Mouse (Mus musculus) lung, postnatal 25 days (tissue): ENCODE data around the gene Commd7.

Experiments used
- DNase-seq: peaks from one replicate; pipeline ENCODE4 v3.0.0; 2022; ENCODE audit warnings: low spot score

The Commd7 gene

DNA sequence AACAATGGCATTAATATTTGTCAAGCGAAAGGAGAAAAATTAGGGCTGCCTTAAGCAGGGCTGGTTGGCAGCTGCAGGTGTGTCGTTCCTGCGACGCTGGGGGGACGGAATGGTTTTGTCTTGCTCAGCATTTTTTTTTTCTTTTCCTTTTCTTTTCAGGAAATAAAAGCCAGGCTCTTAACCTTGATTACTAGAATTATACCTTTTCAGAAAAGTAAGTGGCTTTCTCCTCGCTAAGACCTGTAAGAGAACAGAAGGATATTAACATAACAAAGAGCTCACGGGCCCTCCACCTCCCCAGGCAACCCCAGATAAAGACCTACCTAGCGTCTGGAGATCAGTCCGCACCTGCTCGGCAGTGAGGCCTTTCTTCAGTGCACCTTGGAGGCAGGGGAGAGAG, 10.1 kb downstream of the Commd7 start:
- no peak for DNase-seq

DNA sequence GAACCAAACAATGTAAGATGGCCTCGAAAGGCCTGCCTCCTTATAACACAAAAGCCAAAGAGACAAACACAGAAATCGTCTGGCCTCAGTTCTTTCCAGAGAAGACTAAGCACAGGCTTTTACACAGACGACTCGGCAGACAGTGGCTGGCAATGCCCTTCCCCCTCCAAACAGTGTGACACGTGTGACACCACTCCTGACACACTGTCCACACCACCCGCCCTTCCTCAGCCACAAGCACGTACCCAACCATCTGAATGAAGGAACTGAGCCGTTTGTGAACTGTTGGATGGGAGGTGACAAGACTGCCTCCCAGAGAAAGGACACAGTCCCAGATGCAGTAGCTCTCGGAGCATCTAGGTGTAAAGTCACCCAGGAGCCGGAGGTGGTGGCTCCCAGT, 13.7 kb downstream of the Commd7 start:
- DNase-seq: no peak

DNA sequence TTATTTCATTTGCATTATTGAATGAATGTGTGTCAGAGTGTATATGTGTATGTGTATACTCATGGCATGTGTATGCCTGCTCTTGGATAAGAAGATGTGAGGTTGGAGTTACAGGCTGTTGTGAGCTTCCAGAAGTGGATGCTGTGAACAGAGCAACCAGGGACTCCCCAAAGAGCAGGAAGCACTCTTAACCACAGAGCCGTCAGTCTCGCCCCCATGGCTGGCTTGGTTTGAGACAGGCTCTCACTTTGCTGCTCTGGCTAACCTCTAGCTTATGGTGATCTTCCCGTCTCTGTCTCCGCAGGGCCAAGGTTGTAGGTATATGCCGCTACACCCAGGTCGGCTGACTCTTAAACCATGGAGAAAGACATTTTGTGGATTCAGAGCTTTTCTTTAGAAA, 14.1 kb downstream of the Commd7 start:
- no peak for DNase-seq

DNA sequence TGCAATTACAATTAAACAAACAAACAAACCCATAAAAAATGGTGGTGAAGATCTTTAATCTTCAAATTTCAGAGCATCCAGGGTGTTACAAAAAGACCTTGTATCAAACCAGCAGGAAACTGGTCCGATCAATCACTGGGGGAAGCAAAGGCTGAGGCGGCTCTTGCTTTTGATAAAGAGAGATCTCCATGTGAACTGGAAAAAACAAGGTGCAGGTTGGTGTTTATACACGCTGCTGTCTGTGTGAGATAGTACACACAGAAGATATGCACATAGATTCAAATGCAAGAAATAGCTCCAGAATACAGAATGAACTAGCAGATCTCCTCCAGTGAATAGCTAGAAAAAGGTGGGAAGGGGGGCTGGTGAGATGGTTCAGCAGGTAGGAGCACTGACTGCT, 15.7 kb downstream of the Commd7 start:
- DNase-seq: no peak

DNA sequence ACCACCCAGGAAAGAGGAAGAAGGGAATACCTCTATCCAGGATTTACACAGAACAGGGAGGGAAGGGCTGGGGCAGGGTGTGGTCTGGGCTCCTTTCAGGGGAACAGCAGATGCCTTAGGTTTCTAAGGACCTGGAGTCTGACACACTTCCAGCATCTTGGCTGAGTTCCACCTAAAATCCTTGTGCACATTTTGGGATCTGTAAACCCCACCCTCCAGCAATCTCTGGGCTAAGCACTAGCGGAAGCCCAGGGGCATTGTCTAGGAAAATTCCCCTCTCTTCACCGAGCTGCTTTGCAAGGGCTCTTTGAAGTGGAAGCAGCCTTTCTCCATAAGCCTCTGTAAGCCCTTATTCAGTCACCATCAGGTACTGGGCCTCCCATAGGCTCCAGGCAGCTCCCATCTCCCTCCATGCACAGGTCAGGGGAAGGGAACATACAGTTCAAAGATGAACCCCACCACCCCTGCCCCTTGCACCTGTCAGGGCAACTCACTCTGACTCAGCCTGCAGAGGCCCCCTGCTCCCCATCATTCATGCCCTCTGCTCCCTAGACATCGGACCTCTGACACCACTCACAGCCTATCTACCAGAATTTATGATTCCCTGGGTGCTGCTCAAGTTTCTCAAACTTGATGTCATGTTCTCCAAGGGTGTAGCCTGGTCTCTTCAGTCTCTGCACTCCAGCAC, 19.8 kb downstream of the Commd7 start:
- peak; percentile 21 for DNase-seq

DNA sequence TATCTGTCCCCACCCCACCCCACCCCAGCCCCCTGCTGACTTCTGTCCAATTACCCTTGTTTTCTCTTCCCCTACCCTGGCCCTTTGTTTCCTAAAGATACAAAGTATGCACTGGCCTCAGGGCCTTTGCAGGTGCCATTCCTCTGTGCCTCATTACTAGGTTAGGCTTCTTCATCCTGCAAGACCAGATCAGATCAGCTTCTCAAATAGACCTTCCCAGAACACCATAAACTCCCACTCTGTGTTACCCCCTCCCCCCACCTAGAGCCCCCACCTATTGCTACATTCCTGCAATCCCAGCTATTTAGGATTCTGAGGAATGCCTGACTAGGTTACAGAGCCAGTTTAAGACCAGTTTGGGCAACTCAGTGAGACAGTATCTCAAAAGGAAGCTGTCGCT, 20.8 kb downstream of the Commd7 start:
- no peak for DNase-seq

DNA sequence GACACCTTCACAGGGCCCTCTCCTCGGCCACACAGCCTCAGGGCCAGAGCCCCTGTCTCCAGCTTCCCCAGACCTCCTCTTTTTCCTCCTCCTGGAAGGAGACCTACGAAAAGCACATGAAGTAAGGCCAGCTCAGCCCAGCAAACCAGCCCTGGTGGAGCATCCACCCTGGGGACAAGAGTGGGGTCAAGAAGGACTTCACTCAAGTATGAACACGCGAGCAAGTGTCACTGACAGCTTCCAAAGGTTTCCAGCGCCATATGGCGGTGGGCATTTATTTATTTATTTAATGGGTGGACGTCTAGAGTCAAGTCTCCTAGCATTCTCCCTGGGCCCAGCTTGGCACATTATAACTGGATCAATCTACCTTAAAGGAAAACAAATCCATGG, 21.3 kb downstream of the Commd7 start:
- DNase-seq: no peak

DNA sequence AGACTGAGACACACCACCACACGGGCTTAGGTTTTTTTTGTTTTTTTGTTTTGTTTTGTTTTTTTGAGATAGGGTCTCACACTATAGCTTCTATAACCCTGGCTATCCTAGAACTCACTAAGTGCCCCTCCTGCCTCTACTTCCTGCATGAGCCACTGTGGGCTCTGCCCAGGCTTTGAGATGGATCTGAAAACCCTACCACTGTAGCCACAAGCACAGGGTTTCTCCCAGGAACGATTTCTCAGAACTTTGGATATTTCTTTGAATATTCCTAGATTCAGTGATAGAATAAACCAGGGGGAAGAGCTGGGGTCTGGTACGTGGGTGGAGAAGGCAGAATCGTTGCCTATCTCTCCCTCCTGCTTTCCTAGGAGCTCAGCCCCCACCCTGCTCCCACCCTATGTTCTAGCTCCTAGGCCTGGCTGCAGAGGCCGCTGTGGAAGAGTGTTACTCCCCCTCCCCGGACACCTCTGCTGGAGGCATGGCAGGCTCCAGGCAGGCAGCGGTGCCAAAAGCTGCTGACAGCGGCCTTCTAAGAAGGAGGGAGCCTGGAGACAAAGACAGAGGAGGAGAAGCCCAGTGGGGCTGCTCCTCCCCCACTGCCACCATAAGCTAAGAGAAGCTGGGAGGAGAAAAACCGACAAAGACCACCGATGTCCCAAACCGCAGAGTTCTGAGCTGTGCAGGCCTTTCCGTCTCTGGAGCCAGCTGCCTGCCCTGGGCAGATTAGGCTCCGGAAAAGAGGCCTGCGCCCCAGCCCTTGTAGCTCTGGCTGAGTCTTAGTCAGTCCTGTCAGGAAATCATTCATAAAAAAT, 21.9 kb downstream of the Commd7 start:
- no peak for DNase-seq

DNA sequence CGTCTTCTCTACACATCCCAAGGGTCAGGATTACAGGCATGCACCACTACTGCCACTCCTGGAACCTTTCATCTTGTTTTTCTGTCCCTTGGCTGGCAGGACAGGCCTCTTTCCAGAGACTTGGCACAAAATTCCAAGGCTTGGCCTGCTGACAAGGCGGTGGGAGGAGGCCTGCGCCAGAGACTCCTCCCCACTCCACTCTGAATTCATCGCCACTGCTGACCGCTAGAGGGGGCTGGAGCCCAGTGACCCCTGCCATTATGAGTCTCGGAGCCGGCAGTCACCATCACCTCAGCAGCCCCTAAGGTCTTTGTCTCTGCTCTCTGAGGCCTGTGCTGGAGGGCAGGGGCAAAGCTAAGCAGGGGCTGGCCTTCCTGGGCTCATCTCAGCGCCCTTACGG, 23.0 kb downstream of the Commd7 start:
- DNase-seq: peak; percentile 90

DNA sequence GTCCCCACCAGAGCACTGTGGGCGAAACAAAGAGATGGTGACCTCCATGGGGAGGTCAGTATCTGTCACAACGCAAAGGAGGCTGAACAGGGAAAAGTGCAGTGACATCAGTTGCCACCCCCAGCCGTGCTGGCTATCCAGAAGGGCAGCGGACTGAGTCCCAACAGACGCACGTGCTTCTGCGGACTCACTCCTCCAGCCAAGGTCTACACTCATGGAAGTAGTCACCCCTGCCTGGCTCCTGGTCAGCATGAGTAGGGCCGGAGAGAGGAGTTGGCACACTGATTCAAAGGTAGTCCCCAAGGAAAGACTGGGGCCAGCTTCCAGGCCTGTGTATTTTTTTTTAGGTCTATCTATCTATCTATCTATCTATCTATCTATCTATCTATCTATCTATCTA, 23.5 kb downstream of the Commd7 start:
- DNase-seq: no peak

DNA sequence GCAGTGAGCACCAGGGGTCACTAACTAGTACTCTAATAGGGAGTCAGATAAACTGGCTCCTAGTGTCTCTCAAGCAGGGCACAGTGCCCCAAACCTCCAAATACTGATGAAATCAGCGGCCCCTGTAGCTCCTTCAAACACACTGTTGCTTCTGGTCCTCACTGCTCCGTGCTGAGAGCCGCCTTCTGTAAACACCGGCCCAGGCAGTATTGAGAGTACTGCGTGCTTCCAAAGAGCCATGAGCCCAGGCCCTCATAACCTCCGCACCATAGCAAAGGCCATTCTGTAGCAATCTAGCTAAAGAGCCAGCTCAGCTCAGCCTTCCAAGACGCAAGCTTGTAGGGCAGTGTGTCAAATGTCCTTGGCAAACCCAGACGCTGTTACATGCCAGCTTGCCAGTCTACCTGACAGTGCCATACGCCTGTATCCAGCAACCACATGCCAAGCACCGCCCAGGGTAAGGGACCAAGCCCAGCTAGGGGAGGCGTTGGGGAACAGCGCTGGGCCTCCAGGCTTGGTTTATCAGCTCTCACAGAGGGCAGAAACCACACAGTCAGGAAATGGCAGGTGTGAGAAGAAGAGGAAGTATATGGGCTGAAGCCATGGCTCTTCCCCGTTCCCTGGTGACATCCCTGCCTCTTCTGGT, 24.6 kb downstream of the Commd7 start:
- peak; percentile 36 for DNase-seq

DNA sequence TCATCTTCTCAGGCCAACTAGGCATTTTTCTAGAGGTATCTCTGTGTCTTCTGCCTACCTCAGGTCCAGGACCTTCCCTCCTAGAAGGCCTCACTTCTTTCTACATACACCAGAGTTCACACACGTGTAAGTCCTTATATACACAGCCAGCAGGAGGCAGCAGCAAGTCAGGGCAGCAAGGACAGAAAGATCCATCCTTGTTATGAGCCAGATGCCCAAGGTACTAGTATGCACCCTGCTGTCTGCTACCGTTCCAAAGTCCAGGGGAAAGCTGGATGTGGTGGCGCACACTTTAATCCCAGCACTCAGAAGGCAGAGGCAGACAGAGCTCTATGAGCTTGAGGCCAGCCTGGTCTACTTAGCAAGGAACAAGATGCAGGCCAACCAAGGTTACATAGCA, 26.2 kb downstream of the Commd7 start:
- DNase-seq: peak; percentile 16

DNA sequence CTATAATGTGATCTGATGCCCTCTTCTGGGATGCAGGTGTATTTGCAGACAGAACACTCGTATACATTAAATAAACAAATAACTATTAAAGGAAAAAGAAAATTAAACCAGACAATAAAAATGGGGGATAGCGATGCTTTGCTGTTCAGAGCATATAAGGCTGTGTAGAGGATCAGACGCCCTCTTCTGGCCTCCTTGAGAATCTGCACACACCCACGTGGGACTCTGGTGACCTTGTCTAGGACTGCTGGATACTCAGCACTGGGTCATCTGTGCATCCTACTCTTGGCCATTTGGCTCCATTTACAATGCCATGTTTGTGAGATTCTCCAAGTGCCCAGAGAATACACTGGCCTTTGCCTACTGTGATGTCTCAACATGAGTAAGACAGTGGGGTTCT, 28.9 kb downstream of the Commd7 start:
- DNase-seq: no peak

DNA sequence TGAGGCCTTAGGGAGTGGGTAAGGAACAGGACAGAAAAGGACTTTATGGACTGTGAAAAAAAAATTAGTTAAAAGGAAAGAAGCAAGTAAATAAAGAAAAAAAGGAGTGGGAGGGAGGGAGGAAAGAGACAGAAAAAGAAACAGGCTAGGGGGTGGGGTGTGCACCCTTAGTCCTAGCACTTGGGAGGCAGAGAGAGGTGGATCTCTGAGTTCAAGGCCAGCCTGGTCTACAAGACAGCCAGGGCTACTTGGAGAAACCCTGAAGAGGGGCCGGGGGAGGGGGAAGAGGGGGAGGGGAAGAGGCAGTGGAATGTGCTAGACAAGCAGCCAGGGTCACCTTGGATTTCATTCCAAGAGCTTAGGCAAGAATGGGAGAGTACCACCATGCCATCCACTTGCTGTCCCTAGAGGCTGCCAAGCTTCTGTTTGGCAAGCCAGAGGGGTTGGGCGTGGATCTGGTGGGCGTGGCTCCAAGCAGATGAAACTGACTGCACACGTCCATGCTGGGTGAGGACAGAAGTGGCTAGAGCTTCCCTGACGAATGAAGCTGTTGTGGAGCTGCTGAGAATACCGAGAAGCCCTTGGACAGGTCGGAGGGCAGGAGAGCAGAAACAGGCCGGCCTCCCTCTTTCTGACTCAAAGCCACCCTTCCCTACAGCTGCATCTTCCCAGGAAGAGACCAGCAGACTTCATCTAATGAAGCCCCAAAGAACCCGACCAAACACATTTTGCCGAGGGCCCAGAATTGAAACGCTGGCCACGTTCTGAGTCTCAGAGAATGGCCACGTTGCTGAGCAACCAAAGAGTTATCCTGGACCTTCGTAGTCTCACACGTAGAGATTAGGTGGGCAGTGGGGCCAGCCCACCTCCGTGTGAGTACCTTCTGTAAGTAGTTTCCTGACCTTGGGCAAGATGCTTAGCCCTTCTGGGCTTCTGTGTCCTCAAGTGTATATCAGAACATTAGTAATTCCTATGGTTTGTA, 31.6 kb downstream of the Commd7 start:
- peak; percentile 38 for DNase-seq

DNA sequence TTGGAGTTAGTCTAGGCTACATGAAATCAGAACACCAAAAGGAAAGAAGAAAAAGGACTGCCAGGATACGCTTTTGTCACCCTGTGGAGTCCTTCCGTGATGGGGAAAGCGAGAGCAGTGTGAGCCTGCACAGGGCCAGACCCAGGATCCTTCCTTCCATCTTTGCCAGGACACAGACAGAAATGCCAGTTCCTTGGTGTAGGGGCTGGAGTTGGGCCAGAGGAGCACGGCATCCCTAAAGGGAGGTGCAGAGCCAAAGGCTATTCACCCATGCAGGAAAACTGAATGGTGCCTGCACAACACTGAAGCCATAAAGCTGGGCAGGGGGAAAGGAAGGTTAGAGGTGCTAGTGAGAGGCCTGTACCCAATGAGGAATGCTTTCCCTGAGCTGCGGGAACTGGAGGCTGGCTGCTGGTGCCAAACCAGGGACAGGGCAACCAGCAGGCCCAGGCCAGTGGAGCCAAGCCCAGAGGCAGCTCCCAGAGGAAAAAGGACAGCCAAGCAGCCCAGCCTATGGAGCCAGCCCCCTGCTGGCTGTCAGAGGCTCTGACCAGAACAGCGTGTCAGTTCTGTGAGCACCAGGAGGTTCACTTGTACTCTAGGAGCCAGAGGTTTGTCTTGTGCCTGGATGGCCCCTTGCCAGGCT, 32.4 kb downstream of the Commd7 start:
- DNase-seq: peak; percentile 21

DNA sequence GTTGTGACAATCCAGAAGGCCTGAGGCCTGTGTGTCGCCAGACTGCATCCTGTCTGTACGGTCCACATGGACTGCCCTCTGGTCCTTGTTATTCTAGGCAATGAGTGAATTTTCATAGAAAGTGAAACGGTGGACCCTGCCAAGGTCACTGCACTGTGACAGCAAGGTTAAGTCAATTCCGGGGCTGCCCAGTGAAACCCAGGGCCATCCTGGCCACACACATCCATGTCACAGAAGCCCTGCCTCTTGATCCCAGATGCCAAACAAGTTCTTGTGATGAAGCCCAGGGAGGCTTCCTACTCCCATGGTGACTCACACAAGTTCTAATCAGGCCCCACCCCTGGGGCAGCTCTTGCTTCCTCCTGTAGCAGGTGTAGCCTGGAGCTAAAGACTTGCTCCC, 35.0 kb downstream of the Commd7 start:
- DNase-seq: no peak

DNA sequence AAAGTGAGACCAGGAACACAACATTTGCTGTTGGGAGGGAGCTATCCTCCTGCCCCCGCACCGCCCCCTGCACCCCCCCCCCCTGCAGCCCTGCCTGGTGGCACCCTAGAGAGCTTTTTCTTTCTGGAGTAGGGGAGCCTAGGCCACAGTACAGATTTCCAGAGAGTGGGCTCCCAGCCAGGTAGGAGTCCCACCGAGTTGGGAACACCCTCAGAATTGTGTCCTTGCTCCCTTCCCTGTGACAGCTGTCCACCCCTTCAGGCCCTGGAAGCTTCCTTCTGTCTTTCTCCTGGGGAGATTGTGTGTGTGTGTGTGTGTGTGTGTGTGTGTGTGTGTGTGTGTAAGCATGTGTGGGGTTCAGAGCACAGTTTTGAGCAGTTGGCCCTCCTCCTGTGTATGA, 35.6 kb downstream of the Commd7 start:
- DNase-seq: no peak

DNA sequence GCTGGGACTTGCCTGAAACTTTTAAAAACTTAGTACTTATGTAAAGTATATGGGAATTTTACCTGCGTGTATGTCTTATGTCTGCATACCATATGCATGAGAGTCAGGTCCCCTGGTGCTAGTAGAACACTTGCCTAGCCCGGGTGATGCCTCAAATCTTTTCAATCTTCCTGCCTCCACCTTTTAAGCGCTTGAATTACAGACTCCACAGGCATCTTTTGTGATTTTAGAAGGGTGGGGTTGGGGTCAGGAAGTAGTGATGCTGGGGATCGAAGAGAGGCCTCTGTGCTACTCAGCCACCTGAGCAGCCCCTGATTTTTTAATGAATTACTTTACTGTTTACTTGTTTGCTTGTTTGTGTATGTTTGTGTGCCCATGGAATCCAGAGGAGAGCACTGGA, 37.6 kb downstream of the Commd7 start:
- DNase-seq: no peak

DNA sequence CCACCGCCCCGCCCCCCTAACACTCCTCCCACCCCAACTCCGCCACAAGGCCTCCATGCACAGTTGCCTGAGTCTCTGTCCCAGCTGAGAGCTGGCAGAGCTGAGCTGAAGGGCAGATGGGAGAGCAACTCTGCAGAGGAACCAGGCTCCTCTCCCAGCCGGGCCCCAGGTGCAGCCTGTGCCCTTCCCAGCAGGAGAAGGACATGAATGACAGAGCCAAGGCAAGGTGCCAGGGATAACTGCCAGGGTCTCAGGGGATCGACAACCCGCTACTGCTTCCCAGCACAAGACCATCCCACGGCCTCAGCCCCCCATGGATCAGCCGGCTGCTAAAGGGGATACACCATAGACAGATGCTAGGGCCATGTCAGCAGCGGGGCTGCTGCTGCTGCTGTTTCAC, 39.4 kb downstream of the Commd7 start:
- no peak for DNase-seq

DNA sequence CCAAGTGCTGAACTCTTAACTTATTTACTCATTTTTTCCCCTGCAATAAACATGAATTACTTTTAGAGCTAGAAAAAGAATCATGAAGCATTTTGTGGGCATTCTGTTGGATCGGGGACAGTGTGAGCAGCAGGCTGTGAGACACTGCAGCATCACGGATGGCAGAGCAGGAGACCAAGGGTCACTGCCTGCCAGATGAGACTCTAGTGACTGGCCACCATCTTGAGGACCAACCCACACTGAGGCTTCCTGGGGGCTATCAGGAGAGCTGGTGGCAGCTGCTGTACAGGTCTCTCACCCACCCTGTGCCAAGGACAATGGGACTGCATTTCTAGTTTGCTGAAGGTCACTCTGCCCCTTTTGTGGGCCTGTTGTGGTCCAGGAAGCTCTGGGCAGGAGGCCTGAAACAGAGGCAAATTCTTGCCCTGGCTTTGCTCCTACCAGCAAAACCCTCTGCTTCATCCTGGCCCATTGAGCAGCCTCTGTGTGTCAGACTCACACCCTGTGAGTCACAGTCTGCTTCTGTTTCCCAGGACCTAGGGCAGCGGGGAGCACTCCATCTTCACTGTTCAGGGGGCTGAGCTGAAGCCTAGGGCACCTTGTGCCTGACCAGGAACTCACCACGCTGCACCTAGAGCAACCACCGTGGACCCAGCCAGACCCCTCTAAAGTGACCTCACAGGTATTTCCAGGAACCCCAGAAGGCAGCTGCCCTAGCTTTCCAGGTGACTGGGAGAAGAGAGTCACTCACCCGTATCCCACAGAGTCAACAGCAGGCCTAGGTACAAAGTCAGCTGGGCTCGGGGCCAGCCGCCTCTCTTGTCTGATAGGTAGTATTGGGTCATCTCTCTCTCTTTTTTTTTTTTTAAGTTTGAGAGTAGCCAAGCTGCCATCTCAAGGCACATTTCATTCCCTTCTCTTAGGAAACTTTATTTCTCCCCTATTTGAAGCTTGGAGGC, 40.2 kb downstream of the Commd7 start:
- DNase-seq: no peak
